Mouse (Mus musculus): ENCODE measurements at regions not wholly inside any gene's neighbourhood (a gene's known extent, or its start where the extent isn't known, plus 50 kb on each side); places are given as distances from the start of the nearest gene placed in this dataset.

GRCm38 (mm10) chr2:27590511-27590910 is 75.6 kb downstream of the Wdr5 start:
- DNase-seq, result no peak

DNA sequence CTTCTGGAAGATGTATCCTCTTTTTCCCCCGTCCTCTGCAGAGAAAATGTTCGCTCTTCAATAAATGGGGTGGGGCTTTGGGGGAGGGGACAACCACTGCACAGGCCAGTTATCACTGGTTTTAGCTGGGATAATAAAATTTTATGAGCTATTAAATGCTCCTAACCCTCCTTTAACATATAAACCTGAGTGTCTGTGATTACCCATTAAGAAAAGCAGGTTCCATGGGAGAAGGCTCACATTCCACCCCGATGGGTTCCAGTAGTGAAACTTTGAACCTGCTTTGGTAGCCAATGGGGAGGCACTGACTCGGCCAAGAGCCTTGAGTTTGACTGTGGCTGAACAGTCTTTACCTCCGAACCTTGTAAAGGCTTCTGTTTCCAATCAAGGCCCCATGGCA is 76.7 kb downstream of the Wdr5 start:
- no peak for DNase-seq

GRCm38 (mm10) chr2:27593338-27593737 is 78.4 kb downstream of the Wdr5 start:
- DNase-seq, result peak; percentile 81 to 90

DNA sequence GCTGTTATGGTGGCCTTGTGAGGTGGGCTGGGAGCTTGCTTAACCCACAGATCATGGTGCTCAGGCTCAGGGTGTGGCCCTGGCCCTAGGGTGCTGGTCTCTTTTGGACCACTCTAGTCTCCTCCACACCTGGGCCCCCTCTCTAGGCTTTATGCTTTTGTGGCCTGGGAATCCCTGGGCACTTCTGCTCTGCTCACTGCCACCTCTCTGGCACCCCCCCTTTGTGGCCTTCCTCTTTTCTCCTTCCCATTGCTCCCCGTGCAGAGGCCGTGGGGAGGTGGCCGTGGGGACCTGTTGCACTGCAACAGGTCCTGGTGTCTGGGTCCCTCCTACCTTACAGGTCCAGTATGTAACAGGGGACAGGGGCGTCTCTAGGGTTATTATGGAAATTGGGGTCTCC is 80.3 kb downstream of the Wdr5 start:
- DNase-seq, result no peak

DNA sequence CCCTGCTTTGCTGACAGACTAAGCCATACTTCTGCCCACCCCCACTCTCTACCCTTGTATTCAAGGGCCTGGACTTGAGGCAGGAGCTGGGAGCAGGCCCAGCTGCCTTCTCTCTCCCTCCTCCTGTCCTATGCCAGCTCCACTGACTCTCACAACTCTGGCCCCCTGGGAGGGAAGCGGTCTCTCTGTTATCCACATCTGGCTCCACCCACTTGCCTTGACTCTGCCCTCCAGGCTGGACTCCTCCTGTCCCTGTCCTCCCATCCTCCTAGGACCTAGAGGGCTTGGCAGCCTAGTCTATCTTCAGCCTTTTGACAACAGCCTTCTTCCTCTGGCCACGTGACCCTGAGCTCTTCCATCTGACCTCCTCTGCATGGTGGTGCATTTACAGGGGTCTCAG is 80.0 kb upstream of the Rxra start:
- peak; percentile 30 to 76 for DNase-seq

GRCm38 (mm10) chr2:27596966-27597365 is 79.3 kb upstream of the Rxra start:
- DNase-seq, result no peak

DNA sequence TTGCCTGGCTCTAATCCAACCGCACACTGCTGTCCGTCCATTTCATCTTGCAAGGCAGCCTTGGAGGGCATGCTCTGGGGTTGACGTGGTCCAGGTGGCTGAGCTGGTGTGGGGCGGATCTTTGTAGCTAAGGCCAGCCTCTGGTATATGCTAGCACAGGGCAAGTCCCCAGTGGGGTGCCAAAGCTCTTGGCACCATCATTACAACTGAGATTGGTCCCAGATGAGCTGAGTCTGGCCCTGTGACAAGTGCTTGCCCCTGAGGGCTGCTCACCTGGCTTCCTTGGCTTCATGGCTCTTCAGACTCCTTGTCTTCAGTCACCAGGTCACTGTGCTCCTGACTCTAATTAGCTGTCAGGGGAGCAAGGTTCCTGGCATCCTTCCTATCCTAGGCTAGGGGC is 78.3 kb upstream of the Rxra start:
- no peak for DNase-seq

- peak; percentile 64 to 85 for DNase-seq
Observed at GRCm38 (mm10) chr2:27599061-27599768, 77.0 kb upstream of the Rxra start.

GRCm38 (mm10) chr2:27599769-27600167 is 76.5 kb upstream of the Rxra start:
- DNase-seq, result no peak

DNA sequence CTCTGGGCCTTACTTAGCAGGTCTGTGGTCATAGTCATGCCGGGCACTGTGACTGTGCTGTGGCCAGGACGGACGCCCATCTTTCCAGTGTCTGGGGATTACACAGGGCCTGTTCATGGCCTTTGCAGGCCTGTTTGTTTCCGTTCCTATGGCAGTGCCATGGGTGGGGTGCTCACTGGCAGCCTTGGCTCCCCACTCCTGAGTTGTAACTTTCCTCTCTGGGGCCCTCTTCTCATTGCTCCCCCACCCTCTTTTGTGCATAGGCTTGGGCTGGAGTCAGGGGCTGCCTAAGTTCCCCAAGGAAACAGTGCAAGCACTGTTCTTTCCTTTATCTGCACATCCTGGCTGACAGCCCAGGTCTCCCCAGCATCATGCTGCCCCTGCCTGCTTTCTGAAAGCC is 72.9 kb upstream of the Rxra start:
- DNase-seq, result no peak

- no peak for DNase-seq
Observed at GRCm38 (mm10) chr2:27604588-27604987, 71.7 kb upstream of the Rxra start.

DNA sequence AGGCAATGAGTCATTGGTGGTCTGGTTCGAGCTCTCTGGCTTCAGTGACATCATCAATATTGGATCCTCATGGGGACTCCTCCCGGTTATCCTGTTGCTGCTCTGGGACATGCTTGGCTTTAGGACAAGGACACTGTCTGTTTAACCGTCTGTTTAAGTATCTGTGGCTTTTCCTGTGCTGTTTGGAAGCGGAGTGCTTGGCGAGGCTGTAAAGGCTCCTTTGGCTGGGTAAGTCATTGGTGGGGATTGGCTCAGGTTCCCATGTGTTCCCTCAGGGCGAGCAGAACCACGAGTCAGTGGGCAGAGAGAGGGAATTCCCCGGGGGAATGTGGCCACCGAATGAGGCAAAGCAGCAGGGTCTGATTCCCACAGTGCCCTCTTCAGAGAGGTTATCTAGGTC is 69.4 kb upstream of the Rxra start:
- DNase-seq, result no peak

DNA sequence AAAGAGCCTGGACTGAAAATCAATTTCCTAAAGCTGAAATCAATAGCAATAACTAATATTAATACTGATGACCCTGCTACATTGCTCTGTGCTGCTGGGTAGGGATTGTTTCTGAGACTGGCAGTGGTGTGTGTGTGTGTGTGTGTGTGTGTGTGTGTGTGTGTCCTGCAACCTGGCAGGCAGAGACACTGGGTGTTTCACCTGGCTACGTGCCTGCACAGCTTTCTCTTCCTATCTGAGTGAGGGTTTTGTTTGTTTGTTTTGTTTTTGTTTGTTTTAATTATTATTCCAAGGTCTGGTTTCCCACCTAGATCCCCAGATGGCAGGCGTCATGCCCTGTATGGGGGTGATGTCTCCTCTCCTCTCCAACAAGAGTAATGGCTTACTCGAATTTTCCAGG is 54.5 kb upstream of the Rxra start:
- DNase-seq, result no peak

GRCm38 (mm10) chr2:27624656-27625366 is 51.4 kb upstream of the Rxra start:
- DNase-seq, result no peak
